In genomic region chr8:71392871-71393270, GRCm38 (mm10) we compare ENCODE assay signal across 8 mouse cellular contexts. TPM values are rescaled to one million over a fixed set of nuclear protein-coding genes. Genes with fewer than 3 reads are reported as not detected.
A peak's percentile ranks its signal among the peaks of the same experiment; 100 is the strongest.
DNase-seq lines count a peak whose midpoint lies in the region; ATAC-seq lines count a peak whose summit lies in the region.

No protein-coding gene starts in this region.

- H3K36me3 ChIP-seq in hindbrain, embryonic 10.5 days = no peaks in the 10 kb centered on the region
- H3K36me3 ChIP-seq in hindbrain, embryonic 16.5 days (ENCODE audit: control insufficient read depth, insufficient read depth, low read length) = no peaks in the 10 kb centered on the region
- no peaks in the 10 kb centered on the region for H3K36me3 ChIP-seq in embryonic facial prominence, embryonic 10.5 days (replicated peaks)

- WGBS in hindbrain, embryonic 10.5 days = 10% methylated on average over 3 of the region's 3 CpGs
- WGBS in hindbrain, embryonic 16.5 days = 12% methylated on average over 3 of the region's 3 CpGs
- 5% methylated on average over 3 of the region's 3 CpGs for WGBS in embryonic facial prominence, embryonic 10.5 days

- DNase-seq in hindbrain, embryonic 10.5 days (ENCODE audit: low spot score) = peak; percentile 59
- DNase-seq in NIH3T3 (ENCODE audit: low read depth) (peak; percentile 65), liver (peak; percentile 74), MN1 (ENCODE audit: low spot score) (no peak)
- DNase-seq in embryonic facial prominence, embryonic 10.5 days (ENCODE audit: low spot score) = peak; percentile 72
- no peak for DNase-seq in ovary, postnatal 10 days (ENCODE audit: low spot score)
- no peak for DNase-seq in spleen, postnatal 36 days (ENCODE audit: low spot score in 2 of 2)

- no peak overlapping the region for H3K4me2 ChIP-seq in hindbrain, embryonic 16.5 days (ENCODE audit: low read length)

- H3K9me3 ChIP-seq in hindbrain, embryonic 10.5 days = 0 out of 2 replicates have a peak, but pooled peaks cover 2% of the 10 kb centered on the region
- H3K9me3 ChIP-seq in hindbrain, embryonic 16.5 days (ENCODE audit: control insufficient read depth, low read length) = no peaks in the 10 kb centered on the region
- no peaks in the 10 kb centered on the region for H3K9me3 ChIP-seq in embryonic facial prominence, embryonic 10.5 days

- H3K4me3 ChIP-seq in hindbrain, embryonic 10.5 days = peak overlapping the region; percentile 27
- H3K4me3 ChIP-seq in hindbrain, embryonic 16.5 days (ENCODE audit: low read length) = no peak overlapping the region
- H3K4me3 ChIP-seq in embryonic facial prominence, embryonic 10.5 days = peak overlapping the region; percentile 25; the same call in 1 of the 2 replicates

- H3K27ac ChIP-seq in hindbrain, embryonic 10.5 days = peak overlapping the region; percentile 53; the same call in 1 of the 2 replicates
- H3K27ac ChIP-seq in hindbrain, embryonic 16.5 days (ENCODE audit: low read depth, low read length) = no peak overlapping the region
- no peak overlapping the region; the same call in 1 of the 2 replicates for H3K27ac ChIP-seq in embryonic facial prominence, embryonic 10.5 days (replicated peaks)

- peaks cover 44% of the 10 kb centered on the region for H3K4me1 ChIP-seq in hindbrain, embryonic 10.5 days (replicated peaks)
- H3K4me1 ChIP-seq in hindbrain, embryonic 16.5 days (ENCODE audit: control insufficient read depth, insufficient read depth, low read depth, low read length) = peaks cover 12% of the 10 kb centered on the region
- H3K4me1 ChIP-seq in embryonic facial prominence, embryonic 10.5 days = peaks cover 26% of the 10 kb centered on the region

- H3K9ac ChIP-seq in hindbrain, embryonic 16.5 days (ENCODE audit: low read depth, low read length) = no peak overlapping the region

- H3K27me3 ChIP-seq in hindbrain, embryonic 10.5 days (ENCODE audit: insufficient read depth, poor library complexity, severe bottlenecking) = no peaks in the 10 kb centered on the region
- no peaks in the 10 kb centered on the region for H3K27me3 ChIP-seq in hindbrain, embryonic 16.5 days (replicated peaks; ENCODE audit: control insufficient read depth, insufficient read depth, low read length)
- H3K27me3 ChIP-seq in embryonic facial prominence, embryonic 10.5 days (replicated peaks; ENCODE audit: low read depth, poor library complexity, severe bottlenecking) = 0 out of 2 replicates have a peak, but pooled peaks cover 3% of the 10 kb centered on the region

- no peak for ATAC-seq in hindbrain, embryonic 16.5 days

RNA-seq across cellular contexts. Expression of gene Ushbp1, which starts 2.7 kb away (rescaled TPM):
- polyA plus RNA-seq in hindbrain, embryonic 10.5 days (2016; fragmentation: Nextera tagmentation; extraction: Ambion mirVana) = 5.8 and 7.2 TPM in 2 replicates
- polyA plus RNA-seq in hindbrain, embryonic 16.5 days (2015; fragmentation: Nextera tagmentation; extraction: Ambion mirVana) = 7.3 and 9.5 TPM in 2 replicates
- 5.4 and 5.5 TPM in 2 replicates for polyA plus RNA-seq in embryonic facial prominence, embryonic 10.5 days (2016; fragmentation: Nextera tagmentation; extraction: Ambion mirVana)

RNA-seq across cellular contexts. Expression of gene Babam1, which starts 3.8 kb away (rescaled TPM):
- 112 and 121 TPM in 2 replicates for polyA plus RNA-seq in hindbrain, embryonic 10.5 days (2016; fragmentation: Nextera tagmentation; extraction: Ambion mirVana)
- 97.3 and 101 TPM in 2 replicates for polyA plus RNA-seq in hindbrain, embryonic 16.5 days (2015; fragmentation: Nextera tagmentation; extraction: Ambion mirVana)
- polyA plus RNA-seq in embryonic facial prominence, embryonic 10.5 days (2016; fragmentation: Nextera tagmentation; extraction: Ambion mirVana) = 109 and 110 TPM in 2 replicates

RNA-seq across cellular contexts. Expression of gene Nr2f6, which starts 11.1 kb away (rescaled TPM):
- polyA plus RNA-seq in hindbrain, embryonic 10.5 days (2016; fragmentation: Nextera tagmentation; extraction: Ambion mirVana) = 125 and 139 TPM in 2 replicates
- 20.7 and 23.6 TPM in 2 replicates for polyA plus RNA-seq in hindbrain, embryonic 16.5 days (2015; fragmentation: Nextera tagmentation; extraction: Ambion mirVana)
- 63.6 and 78.0 TPM in 2 replicates for polyA plus RNA-seq in embryonic facial prominence, embryonic 10.5 days (2016; fragmentation: Nextera tagmentation; extraction: Ambion mirVana)

RNA-seq across cellular contexts. Expression of gene Ankle1, which starts 12.9 kb away (rescaled TPM):
- 35.2 and 56.1 TPM in 2 replicates for polyA plus RNA-seq in hindbrain, embryonic 10.5 days (2016; fragmentation: Nextera tagmentation; extraction: Ambion mirVana)
- 8.8 and 9.8 TPM in 2 replicates for polyA plus RNA-seq in hindbrain, embryonic 16.5 days (2015; fragmentation: Nextera tagmentation; extraction: Ambion mirVana)
- 35.6 and 38.8 TPM in 2 replicates for polyA plus RNA-seq in embryonic facial prominence, embryonic 10.5 days (2016; fragmentation: Nextera tagmentation; extraction: Ambion mirVana)

RNA-seq across cellular contexts. Expression of gene Ocel1, which starts 21.8 kb away (rescaled TPM):
- 7.5 and 8.1 TPM in 2 replicates for polyA plus RNA-seq in hindbrain, embryonic 10.5 days (2016; fragmentation: Nextera tagmentation; extraction: Ambion mirVana)
- polyA plus RNA-seq in hindbrain, embryonic 16.5 days (2015; fragmentation: Nextera tagmentation; extraction: Ambion mirVana) = 5.5 and 6.3 TPM in 2 replicates
- polyA plus RNA-seq in embryonic facial prominence, embryonic 10.5 days (2016; fragmentation: Nextera tagmentation; extraction: Ambion mirVana) = 4.0 and 5.0 TPM in 2 replicates

Comparison
In these comparisons a context has a peak if more than half of its experiments do, and no peak if none do; other contexts are left out.
1. DNase-seq: peak in hindbrain, embryonic 10.5 days (single experiment), NIH3T3 (single experiment), embryonic facial prominence, embryonic 10.5 days (single experiment) and liver (single experiment); none in MN1 (single experiment), ovary, postnatal 10 days (single experiment) and spleen, postnatal 36 days (0 of 2).